Mouse (Mus musculus): ENCODE measurements around the gene Olfr705. TPM values are rescaled to one million over a fixed set of nuclear protein-coding genes. Genes with fewer than 3 reads are reported as not detected.
"Not testable (repeated sequence)": the region's sequence is repeated elsewhere in the genome, so short reads cannot be mapped to it uniquely, and the experiment has no call there.

Gene Olfr705
- total RNA-seq (2021) = not detected

DNA sequence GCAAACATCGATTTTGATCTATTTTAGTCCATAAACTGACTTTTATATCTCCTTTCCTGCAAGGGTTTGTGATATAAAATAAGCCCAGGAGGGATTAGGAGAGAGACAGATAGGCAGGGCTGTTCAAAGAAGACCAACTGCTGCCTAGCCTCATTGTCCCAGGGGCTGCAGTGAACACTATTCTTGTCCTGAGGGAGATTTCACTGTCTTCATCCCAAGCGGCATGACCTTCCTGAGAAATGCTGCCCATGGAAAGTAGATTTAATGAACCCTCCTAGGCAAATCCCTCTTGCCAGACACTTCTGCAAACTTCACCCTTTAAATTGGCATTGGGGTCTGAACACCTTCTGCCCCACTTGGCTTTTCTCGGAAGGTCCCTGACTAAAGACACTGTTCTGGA, at the start of gene Olfr705:
Olfr705 (minus strand) TSS at position 101 of the 400 bp plus-strand sequence.
- no peak for DNase-seq (ENCODE audit: low spot score)
- intact Hi-C loops (cut with DNase I) = no loop called here

DNA sequence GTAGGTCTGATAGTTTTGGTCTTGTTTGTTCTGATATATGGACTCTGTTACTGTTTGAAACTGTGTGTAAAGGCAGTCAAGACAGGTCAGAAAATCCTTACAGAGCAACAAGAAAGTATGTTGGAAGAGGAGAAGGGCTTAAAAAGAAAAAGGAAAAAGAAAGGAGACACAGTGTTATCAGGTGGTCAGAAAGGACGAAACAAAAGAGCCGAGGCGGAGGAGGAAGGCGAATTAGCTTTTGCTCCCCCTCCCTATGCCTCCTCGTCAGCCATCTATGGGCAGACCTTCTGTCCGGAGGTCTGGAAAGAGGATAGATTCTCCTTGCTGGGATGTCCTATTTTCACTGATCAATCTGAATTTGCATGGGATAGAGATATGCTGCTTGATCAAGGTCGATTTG, 44.3 kb upstream of the Olfr705 start:
- intact Hi-C loops (cut with DNase I); DNase-seq (ENCODE audit: low spot score): not testable (repeated sequence)

DNA sequence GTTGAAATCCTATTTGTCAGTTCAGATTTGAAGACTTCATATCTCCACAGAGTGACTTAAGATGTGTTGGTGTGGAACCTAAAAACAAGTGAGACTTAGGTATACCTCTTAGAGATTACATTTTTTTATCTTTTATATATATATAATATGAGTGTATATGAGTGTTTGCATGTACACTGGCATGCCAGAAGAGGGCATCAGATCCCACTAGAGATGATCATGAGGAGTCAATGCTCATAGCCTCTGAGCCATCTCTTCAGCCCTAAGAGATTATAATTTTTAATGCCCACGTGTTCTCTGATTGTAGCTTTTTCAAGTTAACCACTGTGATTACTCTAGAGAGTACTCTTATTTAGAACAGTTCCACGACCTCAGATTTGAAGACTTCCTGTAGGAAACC, 31.0 kb upstream of the Olfr705 start, which contains the start of gene Olfr1532-ps1:
Olfr1532-ps1 (plus strand) TSS at position 326 of the 400 bp plus-strand sequence.
- no peak for DNase-seq (ENCODE audit: low spot score)
- intact Hi-C loops (cut with DNase I) = no loop called here

DNA sequence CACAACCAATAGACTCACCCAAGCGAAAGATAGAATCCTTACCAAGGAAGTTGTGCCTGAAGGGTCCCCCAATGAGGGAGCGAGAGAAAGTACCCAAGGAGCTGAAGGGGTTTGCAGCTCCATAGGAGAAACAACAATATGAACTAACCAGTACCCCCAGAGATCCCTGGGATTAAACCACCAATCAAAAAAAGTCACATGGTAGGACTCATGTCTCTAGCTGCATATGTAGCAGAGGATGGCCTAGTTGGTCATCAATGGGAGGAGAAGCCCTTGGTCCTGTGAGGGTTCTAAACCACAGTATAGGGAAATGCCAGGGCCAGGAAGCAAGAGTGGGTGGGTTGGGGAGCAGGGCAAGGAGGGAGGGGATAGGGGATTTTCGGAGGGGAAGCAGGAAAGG, 24.4 kb upstream of the Olfr705 start, which contains the start of gene Olfr707:
Olfr707 (minus strand) TSS at position 101 of the 400 bp plus-strand sequence.
- intact Hi-C loops (cut with DNase I); DNase-seq (ENCODE audit: low spot score): not testable (repeated sequence)

DNA sequence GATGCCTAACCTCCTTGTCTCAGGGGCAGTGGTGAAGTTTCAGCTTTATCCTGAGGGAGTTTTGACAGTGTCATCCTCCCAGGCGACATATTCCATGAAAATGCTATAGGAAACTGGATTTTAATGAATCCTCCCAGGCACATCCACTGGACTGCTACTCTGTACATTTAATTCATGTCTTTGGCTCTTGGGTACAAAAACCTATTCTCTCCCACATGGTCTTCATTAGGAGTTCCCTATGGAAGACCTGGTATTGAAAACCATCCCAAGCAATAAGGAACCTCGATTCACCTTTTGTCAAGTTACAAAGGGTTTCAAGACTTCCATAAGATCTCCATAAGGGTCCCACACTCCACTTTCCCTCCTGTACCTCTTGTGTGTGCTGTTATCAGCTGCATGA, 11.4 kb upstream of the Olfr705 start, which contains the start of gene Olfr706:
Olfr706 (minus strand) TSS at position 101 of the 400 bp plus-strand sequence.
- intact Hi-C loops (cut with DNase I) = no loop called here

DNA sequence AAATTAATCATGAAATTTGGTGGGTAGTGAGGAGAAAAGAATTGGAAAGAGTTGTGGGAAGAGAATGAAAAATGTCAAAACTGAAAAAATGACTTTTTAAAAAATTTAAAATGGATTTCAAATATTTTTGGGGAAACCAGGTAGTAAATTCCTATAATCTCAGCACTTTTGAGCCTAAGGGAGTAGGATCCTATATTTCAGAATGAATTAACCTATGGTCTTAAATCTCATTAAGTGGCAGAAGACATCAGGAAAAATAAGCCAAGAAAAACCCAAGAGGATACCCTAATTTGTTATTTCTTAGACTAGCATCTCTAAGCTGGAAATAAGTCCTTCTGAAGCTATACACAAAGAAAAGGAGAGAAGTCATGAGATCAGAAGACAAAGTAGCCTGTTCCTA, 13.8 kb downstream of the Olfr705 start, which contains the start of gene Olfr704:
Olfr704 (plus strand) TSS at position 301 of the 400 bp plus-strand sequence.
- intact Hi-C loops (cut with DNase I) = no loop called here
- DNase-seq (ENCODE audit: low spot score) = no peak

More for the DNA sequence above, 11.4 kb upstream of the Olfr705 start, which contains the start of gene Olfr706:
- DNase-seq (ENCODE audit: low spot score) = no peak

DNA sequence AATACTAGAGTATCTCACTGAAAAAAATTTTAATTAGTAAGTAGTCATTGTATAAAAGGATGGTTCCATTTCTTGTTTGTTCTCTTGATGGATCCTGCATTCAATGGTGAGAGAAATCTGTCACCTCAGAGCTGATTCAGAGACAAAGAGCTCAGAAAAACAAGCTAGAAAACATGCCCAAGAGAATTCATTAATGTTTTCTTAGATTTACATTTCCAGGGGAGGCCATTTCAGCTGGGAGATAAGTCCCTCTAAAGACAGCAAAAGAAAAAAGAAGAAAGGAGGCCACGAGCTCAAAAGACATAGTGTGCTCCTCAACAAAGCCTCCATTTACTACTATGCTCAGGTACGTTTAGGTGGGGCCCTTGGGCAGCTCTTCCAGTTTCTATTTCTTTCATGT, 33.6 kb downstream of the Olfr705 start, which contains the start of gene Olfr703:
Olfr703 (plus strand) TSS at position 301 of the 400 bp plus-strand sequence.
- intact Hi-C loops (cut with DNase I) = no loop called here
- no peak for DNase-seq (ENCODE audit: low spot score)

DNA sequence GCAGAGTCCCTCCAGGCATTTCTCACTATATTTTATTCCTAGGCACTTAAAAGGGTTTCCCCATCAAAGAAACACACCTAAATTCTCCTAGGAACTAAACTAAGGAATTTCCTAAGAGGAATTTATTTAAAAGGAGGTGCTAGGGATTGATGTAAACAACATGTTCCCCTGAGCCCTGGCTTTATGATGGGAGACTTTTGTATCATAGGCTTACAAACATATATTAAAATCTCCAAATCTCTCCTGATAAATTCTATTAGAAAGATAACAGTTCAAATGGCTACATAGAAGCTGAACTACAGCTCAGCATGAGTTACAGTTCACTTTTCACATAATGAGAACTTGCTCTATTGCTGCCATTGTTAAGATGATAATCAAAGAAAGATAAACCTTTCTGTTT, 42.9 kb downstream of the Olfr705 start, which contains the start of gene Olfr702:
Olfr702 (minus strand) TSS at position 101 of the 400 bp plus-strand sequence.
- intact Hi-C loops (cut with DNase I) = no loop called here
- DNase-seq (ENCODE audit: low spot score) = no peak

Other genes with a start within 250 kb of the Olfr705 start
- gene Olfr693, start 196.3 kb downstream of the Olfr705 start, total RNA-seq (2021) = not detected
- gene Olfr694, start 185.1 kb downstream of the Olfr705 start, total RNA-seq (2021) = not detected
- not detected for gene Olfr695, start 160.5 kb downstream of the Olfr705 start, total RNA-seq (2021)
- gene Olfr697, start 134.4 kb downstream of the Olfr705 start, total RNA-seq (2021) = not detected
- not detected for gene Olfr698, start 121.5 kb downstream of the Olfr705 start, total RNA-seq (2021)
- gene Olfr699, start 83.7 kb downstream of the Olfr705 start, total RNA-seq (2021) = not detected
- gene Olfr700, start 68.1 kb downstream of the Olfr705 start, total RNA-seq (2021) = not detected
- gene Olfr701, start 62.8 kb downstream of the Olfr705 start, total RNA-seq (2021) = not detected
- not detected for gene Olfr702, start 43.0 kb downstream of the Olfr705 start, total RNA-seq (2021)
- not detected for gene Olfr703, start 33.5 kb downstream of the Olfr705 start, total RNA-seq (2021)
- gene Olfr704, start 13.7 kb downstream of the Olfr705 start, total RNA-seq (2021) = not detected
- gene Olfr706, start 11.3 kb upstream of the Olfr705 start, total RNA-seq (2021) = not detected
- gene Olfr707, start 24.4 kb upstream of the Olfr705 start, total RNA-seq (2021) = not detected
- not detected for gene Olfr1532-ps1, start 31.1 kb upstream of the Olfr705 start, total RNA-seq (2021)
- not detected for gene Olfr709-ps1, start 55.3 kb upstream of the Olfr705 start, total RNA-seq (2021)
- gene Olfr710, start 71.4 kb upstream of the Olfr705 start, total RNA-seq (2021) = not detected
- not detected for gene Olfr6, start 87.0 kb upstream of the Olfr705 start, total RNA-seq (2021)
- not detected for gene Olfr711, start 98.6 kb upstream of the Olfr705 start, total RNA-seq (2021)
- not detected for gene Olfr2, start 129.2 kb upstream of the Olfr705 start, total RNA-seq (2021)
- gene Olfr713, start 154.3 kb upstream of the Olfr705 start, total RNA-seq (2021) = not detected
- gene Olfr714, start 194.1 kb upstream of the Olfr705 start, total RNA-seq (2021) = not detected
- not detected for gene Olfr17, start 216.3 kb upstream of the Olfr705 start, total RNA-seq (2021)
- not detected for gene Olfr715b, start 233.5 kb upstream of the Olfr705 start, total RNA-seq (2021)

Data from heart, postnatal 25 days (tissue).